Mouse (Mus musculus) liver, embryonic 11.5 days (tissue): ENCODE results near the gene Rap1gap. TPM values are rescaled to one million over a fixed set of nuclear protein-coding genes. Genes with fewer than 3 reads are reported as not detected.

Experiments used
- ATAC-seq: fragments of 200-750 bp; cut with Nextera tagmentation; replicated peaks from 2 replicates; pipeline ENCODE4 v1.8.0; 2017; ENCODE audit warnings: moderate number of reproducible peaks, mild to moderate bottlenecking, moderate TSS enrichment, moderate library complexity; ENCODE audit not compliant: low FRiP score
- DNase-seq: peaks from one replicate; pipeline ENCODE4 v3.0.0-alpha.2; 2017; ENCODE audit warnings: low spot score
- H3K27ac ChIP-seq: fragments of 300-500 bp; sonication (generic); 2 replicates; pipeline ENCODE4 v1.5.1; 2014; ENCODE audit warnings: mild to moderate bottlenecking, low read depth, low read length, control low read depth
- H3K27me3 ChIP-seq: fragments of 300-500 bp; sonication (generic); replicated peaks from 2 replicates; pipeline ENCODE4 v1.6.1; 2014; ENCODE audit warnings: low read length, mixed read lengths; ENCODE audit not compliant: control insufficient read depth, insufficient read depth
- H3K36me3 ChIP-seq: fragments of 300-500 bp; sonication (generic); 2 replicates; pipeline ENCODE4 v1.6.1; 2014; ENCODE audit warnings: mild to moderate bottlenecking, low read length, moderate library complexity, mixed read lengths; ENCODE audit not compliant: control insufficient read depth, insufficient read depth
- H3K4me1 ChIP-seq: fragments of 300-500 bp; sonication (generic); replicated peaks from 2 replicates; pipeline ENCODE4 v1.6.1; 2014; ENCODE audit warnings: low read length, mixed read lengths; ENCODE audit not compliant: control insufficient read depth, insufficient read depth
- H3K4me2 ChIP-seq: fragments of 300-500 bp; sonication (generic); 2 replicates; pipeline ENCODE4 v1.6.1; 2014; ENCODE audit warnings: mild to moderate bottlenecking, control low read depth, moderate library complexity
- H3K4me3 ChIP-seq: fragments of 300-500 bp; sonication (generic); 2 replicates; pipeline ENCODE4 v1.5.1; 2014; ENCODE audit warnings: low read depth, low read length, control low read depth
- H3K9ac ChIP-seq: fragments of 300-500 bp; sonication (generic); 2 replicates; pipeline ENCODE4 v1.6.1; 2014; ENCODE audit warnings: low read depth, low read length, control low read depth
- H3K9me3 ChIP-seq: fragments of 300-500 bp; sonication (generic); 2 replicates; pipeline ENCODE4 v1.6.1; 2016; ENCODE audit warnings: low read length, inconsistent platforms, mixed read lengths; ENCODE audit not compliant: control insufficient read depth
- WGBS: fragments of 180-500 bp; shearing (Covaris S2); extraction: QIAGEN DNeasy Blood & Tissue Kit; methylation state at CpG from one replicate; pipeline ENCODE4 v1.1.7; 2014; 5-methylcytosine and 5-hydroxymethylcytosine counted together
- polyA plus RNA-seq: library from polyadenylated mRNA; unstranded; fragments of >200 nt; fragmentation: Nextera tagmentation; extraction: Ambion mirVana; gene quantifications from 2 replicates; pipeline ENCODE4 v1.2.1, GENCODE M21; 2014

The Rap1gap gene
- polyA plus RNA-seq, 1 experiment from 2014 or later: 4.1 TPM

GRCm38 (mm10) chr4:137692107-137692902, 27.8 kb downstream of the Rap1gap start:
- no peaks in the 10 kb centered on the region for H3K27me3 ChIP-seq
- DNase-seq: no peak
- H3K4me2 ChIP-seq: no peak overlapping the region
- H3K27ac ChIP-seq: no peak overlapping the region
- no peaks in the 10 kb centered on the region for H3K36me3 ChIP-seq
- H3K9ac ChIP-seq: no peak overlapping the region
- 82% methylated on average over 10 of the region's 10 CpGs for WGBS
- no peak for ATAC-seq
- no peak overlapping the region for H3K4me3 ChIP-seq
- no peaks in the 10 kb centered on the region for H3K9me3 ChIP-seq
- no peaks in the 10 kb centered on the region; the same call in 1 of the 2 replicates for H3K4me1 ChIP-seq

- Histone ChIP-seq H3K27ac (no peak overlapping the region), H3K36me3 (no peaks in the 10 kb centered on the region), H3K4me2 (no peak overlapping the region), H3K9ac (no peak overlapping the region), H3K9me3 (no peaks in the 10 kb centered on the region), H3K27me3 (no peaks in the 10 kb centered on the region), H3K4me3 (no peak overlapping the region), H3K4me1 (peaks cover 2% of the 10 kb centered on the region)
- no peak for ATAC-seq
- DNase-seq: no peak
- WGBS: 73% methylated on average over 8 of the region's 8 CpGs
Measured at GRCm38 (mm10) chr4:137695300-137695699, 30.8 kb downstream of the Rap1gap start.

- 31% methylated on average over 4 of the region's 4 CpGs for WGBS
- H3K9ac ChIP-seq: no peak overlapping the region
- ATAC-seq (no peak), DNase-seq (no peak)
- H3K27ac ChIP-seq: no peak overlapping the region
- peaks cover 2% of the 10 kb centered on the region for H3K4me1 ChIP-seq
- H3K4me3 ChIP-seq: no peak overlapping the region
- no peaks in the 10 kb centered on the region for H3K9me3 ChIP-seq
- H3K4me2 ChIP-seq: no peak overlapping the region
- H3K27me3 ChIP-seq: no peaks in the 10 kb centered on the region
- no peaks in the 10 kb centered on the region for H3K36me3 ChIP-seq
Measured at GRCm38 (mm10) chr4:137695900-137696299, 31.4 kb downstream of the Rap1gap start.

GRCm38 (mm10) chr4:137697156-137697885, 32.8 kb downstream of the Rap1gap start:
- Histone ChIP-seq H3K27ac (no peak overlapping the region), H3K9ac (no peak overlapping the region), H3K4me2 (no peak overlapping the region), H3K36me3 (no peaks in the 10 kb centered on the region), H3K4me3 (no peak overlapping the region), H3K27me3 (no peaks in the 10 kb centered on the region), H3K4me1 (peaks cover 6% of the 10 kb centered on the region), H3K9me3 (no peaks in the 10 kb centered on the region)
- ATAC-seq: no peak
- 70% methylated on average over 13 of the region's 13 CpGs for WGBS
- no peak for DNase-seq

- Histone ChIP-seq H3K4me1 (peaks cover 6% of the 10 kb centered on the region), H3K9me3 (no peaks in the 10 kb centered on the region), H3K9ac (no peak overlapping the region), H3K27ac (no peak overlapping the region), H3K4me2 (no peak overlapping the region), H3K27me3 (no peaks in the 10 kb centered on the region), H3K4me3 (no peak overlapping the region), H3K36me3 (no peaks in the 10 kb centered on the region)
- DNase-seq (no peak), ATAC-seq (no peak)
- 73% methylated on average over 7 of the region's 7 CpGs for WGBS
Measured at GRCm38 (mm10) chr4:137698076-137698985, 33.8 kb downstream of the Rap1gap start.

- no peak overlapping the region for H3K27ac ChIP-seq
- H3K9ac ChIP-seq: no peak overlapping the region
- H3K36me3 ChIP-seq: no peaks in the 10 kb centered on the region
- ATAC-seq: no peak
- H3K4me2 ChIP-seq: no peak overlapping the region
- H3K4me3 ChIP-seq: no peak overlapping the region
- H3K27me3 ChIP-seq: no peaks in the 10 kb centered on the region
- H3K9me3 ChIP-seq: no peaks in the 10 kb centered on the region
- H3K4me1 ChIP-seq: peaks cover 6% of the 10 kb centered on the region
- 44% methylated on average over 21 of the region's 21 CpGs for WGBS
- no peak for DNase-seq
Measured at GRCm38 (mm10) chr4:137699264-137700211, 35.0 kb downstream of the Rap1gap start.

GRCm38 (mm10) chr4:137700960-137701359, 36.4 kb downstream of the Rap1gap start:
- no peak overlapping the region for H3K9ac ChIP-seq
- H3K36me3 ChIP-seq: no peaks in the 10 kb centered on the region
- DNase-seq (no peak), ATAC-seq (no peak)
- WGBS: 39% methylated on average over 6 of the region's 6 CpGs
- 0 out of 2 replicates have a peak, but pooled peaks cover 3% of the 10 kb centered on the region for H3K27me3 ChIP-seq
- no peak overlapping the region for H3K4me2 ChIP-seq
- H3K9me3 ChIP-seq: no peaks in the 10 kb centered on the region
- no peak overlapping the region for H3K27ac ChIP-seq
- peaks cover 6% of the 10 kb centered on the region for H3K4me1 ChIP-seq
- H3K4me3 ChIP-seq: no peak overlapping the region
